Comparison of ENCODE assay signal across 14 mouse cellular contexts in the genomic region with DNA sequence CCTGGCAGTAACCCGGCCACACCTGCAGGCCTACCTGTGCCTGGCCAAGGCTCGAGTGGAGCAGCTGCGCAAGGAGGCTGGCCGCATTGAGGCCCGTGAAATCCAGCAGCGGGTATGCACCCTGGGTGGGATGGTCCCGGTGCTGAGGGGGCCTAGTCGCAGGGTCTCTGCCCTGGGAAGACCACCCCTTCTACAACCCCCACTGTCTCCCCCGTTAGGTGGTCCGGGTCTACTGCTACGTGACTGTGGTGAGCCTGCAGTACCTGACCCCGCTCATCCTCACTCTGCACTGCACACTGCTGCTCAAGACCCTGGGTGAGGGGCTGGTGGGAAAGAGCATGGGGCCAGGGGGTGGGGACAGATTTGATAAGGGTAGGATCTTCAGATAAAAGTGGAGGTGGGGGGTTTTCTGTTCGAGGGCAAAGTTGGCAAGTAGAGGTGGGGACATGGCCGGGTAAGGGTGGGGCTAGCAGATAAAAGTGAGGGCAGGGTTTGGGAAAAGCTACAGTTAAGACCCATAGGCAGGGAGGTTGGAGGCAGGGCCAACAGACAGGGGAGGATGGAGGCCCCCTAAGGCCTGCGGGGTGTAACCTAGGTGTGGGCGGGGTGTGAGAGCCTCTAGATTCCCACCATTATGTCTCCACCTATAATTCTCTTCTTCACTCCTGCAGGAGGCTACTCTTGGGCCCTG. TPM values are rescaled to one million over a fixed set of nuclear protein-coding genes. Genes with fewer than 3 reads are reported as not detected.
A peak's percentile ranks its signal among the peaks of the same experiment; 100 is the strongest.
DNase-seq lines count a peak whose midpoint lies in the region; ATAC-seq lines count a peak whose summit lies in the region.
"Had no signal": no experiment of that assay in that cellular context is flagged by ENCODE, and none has a peak within 500 bp of the region (broad histone marks: within the 10 kb centered on the region; RNA-seq: fewer than 3 reads in every experiment).

No protein-coding gene starts in this region.

- no peak overlapping the region for H3K4me3 ChIP-seq in forebrain, embryonic 10.5 days
- H3K4me3 ChIP-seq in forebrain, embryonic 12.5 days (replicated peaks), result no peak overlapping the region
- no peak overlapping the region for H3K4me3 ChIP-seq in neural tube, embryonic 11.5 days (ENCODE audit: low read depth, low read length)
- no peak overlapping the region for H3K4me3 ChIP-seq in limb, embryonic 15.5 days
- no peak overlapping the region for H3K4me3 ChIP-seq in stomach, embryonic 16.5 days (replicated peaks; ENCODE audit: low read length)
- H3K4me3 ChIP-seq: embryonic facial prominence, embryonic 12.5 days; left cerebral cortex, adult 2 months had no signal

- ATAC-seq in forebrain, embryonic 12.5 days (ENCODE audit: low FRiP score), result no peak
- 0 out of 2 replicates have a peak, but pooled peaks have one; percentile 27 for ATAC-seq in neural tube, embryonic 11.5 days (ENCODE audit: insufficient read depth, low FRiP score, low TSS enrichment)
- 0 out of 2 replicates have a peak, but pooled peaks have one; percentile 22 for ATAC-seq in limb, embryonic 15.5 days (ENCODE audit: insufficient number of reproducible peaks, low FRiP score, low TSS enrichment, low read depth)
- 0 out of 2 replicates have a peak, but pooled peaks have one; percentile 26 for ATAC-seq in stomach, embryonic 16.5 days (ENCODE audit: insufficient read depth, low FRiP score)
- ATAC-seq: hindbrain, embryonic 16.5 days had no signal

- H3K27me3 ChIP-seq in forebrain, embryonic 10.5 days (ENCODE audit: poor library complexity, severe bottlenecking), result no peaks in the 10 kb centered on the region
- H3K27me3 ChIP-seq in forebrain, embryonic 12.5 days, result no peaks in the 10 kb centered on the region
- no peaks in the 10 kb centered on the region for H3K27me3 ChIP-seq in neural tube, embryonic 11.5 days (ENCODE audit: control insufficient read depth, insufficient read depth, low read length)
- H3K27me3 ChIP-seq in limb, embryonic 15.5 days, result no peaks in the 10 kb centered on the region
- H3K27me3 ChIP-seq in stomach, embryonic 16.5 days (ENCODE audit: control insufficient read depth, insufficient read depth, low read length), result no peaks in the 10 kb centered on the region
- H3K27me3 ChIP-seq: embryonic facial prominence, embryonic 12.5 days had no signal

- H3K4me1 ChIP-seq in forebrain, embryonic 10.5 days, result peaks cover 4% of the 10 kb centered on the region; the same call in 1 of the 2 replicates
- no peaks in the 10 kb centered on the region for H3K4me1 ChIP-seq in forebrain, embryonic 12.5 days
- no peaks in the 10 kb centered on the region for H3K4me1 ChIP-seq in neural tube, embryonic 11.5 days (ENCODE audit: control insufficient read depth, insufficient read depth, low read length)
- no peaks in the 10 kb centered on the region for H3K4me1 ChIP-seq in limb, embryonic 15.5 days
- 0 out of 2 replicates have a peak, but pooled peaks cover 8% of the 10 kb centered on the region for H3K4me1 ChIP-seq in stomach, embryonic 16.5 days (ENCODE audit: control insufficient read depth, insufficient read depth, low read length)
- H3K4me1 ChIP-seq: embryonic facial prominence, embryonic 12.5 days had no signal

- 84% methylated on average over 16 of the region's 16 CpGs for WGBS in forebrain, embryonic 10.5 days
- WGBS in forebrain, embryonic 12.5 days, result 90% methylated on average over 16 of the region's 16 CpGs
- 65% methylated on average over 16 of the region's 16 CpGs for WGBS in neural tube, embryonic 11.5 days
- WGBS in limb, embryonic 15.5 days, result 58% methylated on average over 16 of the region's 16 CpGs
- 62% methylated on average over 16 of the region's 16 CpGs for WGBS in stomach, embryonic 16.5 days

- no peak overlapping the region for H3K4me2 ChIP-seq in forebrain, embryonic 12.5 days
- no peak overlapping the region for H3K4me2 ChIP-seq in neural tube, embryonic 11.5 days (ENCODE audit: low read depth)
- H3K4me2 ChIP-seq in limb, embryonic 15.5 days, result no peak overlapping the region
- no peak overlapping the region for H3K4me2 ChIP-seq in stomach, embryonic 16.5 days (ENCODE audit: low read depth, low read length)
- H3K4me2 ChIP-seq: embryonic facial prominence, embryonic 12.5 days had no signal

- no peak overlapping the region for H3K9ac ChIP-seq in forebrain, embryonic 12.5 days
- H3K9ac ChIP-seq in neural tube, embryonic 11.5 days (ENCODE audit: low read length), result no peak overlapping the region
- no peak overlapping the region for H3K9ac ChIP-seq in limb, embryonic 15.5 days
- H3K9ac ChIP-seq in stomach, embryonic 16.5 days (ENCODE audit: low read length), result no peak overlapping the region
- H3K9ac ChIP-seq: embryonic facial prominence, embryonic 12.5 days had no signal

- no peaks in the 10 kb centered on the region for H3K9me3 ChIP-seq in forebrain, embryonic 10.5 days
- H3K9me3 ChIP-seq in forebrain, embryonic 12.5 days, result no peaks in the 10 kb centered on the region
- H3K9me3 ChIP-seq in neural tube, embryonic 11.5 days (ENCODE audit: control insufficient read depth, low read length), result no peaks in the 10 kb centered on the region
- H3K9me3 ChIP-seq in limb, embryonic 15.5 days, result no peaks in the 10 kb centered on the region
- H3K9me3 ChIP-seq in stomach, embryonic 16.5 days (replicated peaks; ENCODE audit: control insufficient read depth, low read length), result no peaks in the 10 kb centered on the region
- H3K9me3 ChIP-seq: embryonic facial prominence, embryonic 12.5 days had no signal

- DNase-seq in forebrain, embryonic 10.5 days (ENCODE audit: extremely low spot score, low spot score), result no peak
- DNase-seq in neural tube, embryonic 11.5 days (ENCODE audit: low spot score), result no peak
- DNase-seq in neural tube, embryonic 10.5 days (ENCODE audit: extremely low spot score, low spot score), result no peak
- no peak for DNase-seq in testis, postnatal 10 days (ENCODE audit: low spot score)
- DNase-seq in ovary, adult 18-20 months (ENCODE audit: low spot score), result no peak
- DNase-seq: cerebellum, adult 9-10 months; kidney, postnatal 4 days; thymus, adult 18-20 months had no signal

- H3K36me3 ChIP-seq in forebrain, embryonic 10.5 days (replicated peaks), result peaks cover 70% of the 10 kb centered on the region
- H3K36me3 ChIP-seq in forebrain, embryonic 12.5 days (replicated peaks), result peaks cover 50% of the 10 kb centered on the region
- H3K36me3 ChIP-seq in neural tube, embryonic 11.5 days (ENCODE audit: control insufficient read depth, insufficient read depth, low read length), result peaks cover 8% of the 10 kb centered on the region
- H3K36me3 ChIP-seq in limb, embryonic 15.5 days, result peaks cover 51% of the 10 kb centered on the region
- peaks cover 12% of the 10 kb centered on the region; the same call in 1 of the 2 replicates for H3K36me3 ChIP-seq in stomach, embryonic 16.5 days (ENCODE audit: control insufficient read depth, insufficient read depth, low read length)

- 0 out of 2 replicates have a peak overlapping the region, but pooled peaks have one; percentile 20 for H3K27ac ChIP-seq in forebrain, embryonic 10.5 days
- no peak overlapping the region for H3K27ac ChIP-seq in forebrain, embryonic 12.5 days
- no peak overlapping the region for H3K27ac ChIP-seq in neural tube, embryonic 11.5 days (ENCODE audit: low read depth, low read length)
- H3K27ac ChIP-seq in limb, embryonic 15.5 days, result no peak overlapping the region
- H3K27ac ChIP-seq in stomach, embryonic 16.5 days (ENCODE audit: low read length), result no peak overlapping the region
- H3K27ac ChIP-seq: embryonic facial prominence, embryonic 12.5 days; left cerebral cortex, adult 2 months had no signal

RNA-seq across cellular contexts. Expression of a gene that starts 9.2 kb away (rescaled TPM):
- polyA plus RNA-seq in forebrain, embryonic 10.5 days (2016; fragmentation: Nextera tagmentation; extraction: Ambion mirVana), result 68.8 and 70.2 TPM in 2 replicates
- 48.7 and 53.8 TPM in 2 replicates for polyA plus RNA-seq in forebrain, embryonic 12.5 days (2016; fragmentation: Nextera tagmentation; extraction: Ambion mirVana)
- 36.4 and 36.8 TPM in 2 replicates for polyA plus RNA-seq in neural tube, embryonic 11.5 days (2014; fragmentation: Nextera tagmentation; extraction: Ambion mirVana)
- 64.9 and 74.3 TPM in 2 replicates for polyA plus RNA-seq in limb, embryonic 15.5 days (2015; fragmentation: Nextera tagmentation; extraction: Ambion mirVana)
- 64.2 and 64.8 TPM in 2 replicates for polyA plus RNA-seq in stomach, embryonic 16.5 days (2015; fragmentation: Nextera tagmentation; extraction: Ambion mirVana)

RNA-seq across cellular contexts. Expression of a gene that starts 30.7 kb away (rescaled TPM):
- polyA plus RNA-seq in forebrain, embryonic 10.5 days (2016; fragmentation: Nextera tagmentation; extraction: Ambion mirVana), result 2.2 and 2.6 TPM in 2 replicates
- 3.4 and 3.6 TPM in 2 replicates for polyA plus RNA-seq in forebrain, embryonic 12.5 days (2016; fragmentation: Nextera tagmentation; extraction: Ambion mirVana)
- 2.4 TPM in 2 replicates for polyA plus RNA-seq in neural tube, embryonic 11.5 days (2014; fragmentation: Nextera tagmentation; extraction: Ambion mirVana)
- 5.7 and 5.8 TPM in 2 replicates for polyA plus RNA-seq in limb, embryonic 15.5 days (2015; fragmentation: Nextera tagmentation; extraction: Ambion mirVana)
- 5.1 and 6.1 TPM in 2 replicates for polyA plus RNA-seq in stomach, embryonic 16.5 days (2015; fragmentation: Nextera tagmentation; extraction: Ambion mirVana)

RNA-seq across cellular contexts. Expression of a gene that starts 41.8 kb away (rescaled TPM):
- polyA plus RNA-seq in forebrain, embryonic 10.5 days (2016; fragmentation: Nextera tagmentation; extraction: Ambion mirVana), result 0.71 and 0.74 TPM in 2 replicates
- 1.6 and 2.5 TPM in 2 replicates for polyA plus RNA-seq in forebrain, embryonic 12.5 days (2016; fragmentation: Nextera tagmentation; extraction: Ambion mirVana)
- polyA plus RNA-seq in neural tube, embryonic 11.5 days (2014; fragmentation: Nextera tagmentation; extraction: Ambion mirVana), result 0.39 and 0.58 TPM in 2 replicates
- polyA plus RNA-seq in limb, embryonic 15.5 days (2015; fragmentation: Nextera tagmentation; extraction: Ambion mirVana), result 0.19 and 0.48 TPM in 2 replicates
- polyA plus RNA-seq in stomach, embryonic 16.5 days (2015; fragmentation: Nextera tagmentation; extraction: Ambion mirVana), result 0.25 TPM in 2 replicates

RNA-seq across cellular contexts. Expression of a gene that starts 42.1 kb away (rescaled TPM):
- polyA plus RNA-seq in forebrain, embryonic 10.5 days (2016; fragmentation: Nextera tagmentation; extraction: Ambion mirVana), result 38.5 and 41.6 TPM in 2 replicates
- polyA plus RNA-seq in forebrain, embryonic 12.5 days (2016; fragmentation: Nextera tagmentation; extraction: Ambion mirVana), result 35.0 and 36.1 TPM in 2 replicates
- 52.1 and 52.2 TPM in 2 replicates for polyA plus RNA-seq in neural tube, embryonic 11.5 days (2014; fragmentation: Nextera tagmentation; extraction: Ambion mirVana)
- polyA plus RNA-seq in limb, embryonic 15.5 days (2015; fragmentation: Nextera tagmentation; extraction: Ambion mirVana), result 54.1 and 55.2 TPM in 2 replicates
- 38.0 and 42.8 TPM in 2 replicates for polyA plus RNA-seq in stomach, embryonic 16.5 days (2015; fragmentation: Nextera tagmentation; extraction: Ambion mirVana)

RNA-seq across cellular contexts. Expression of a gene that starts 42.4 kb away (rescaled TPM):
- polyA plus RNA-seq in forebrain, embryonic 10.5 days (2016; fragmentation: Nextera tagmentation; extraction: Ambion mirVana), result 17.1 and 19.2 TPM in 2 replicates
- 14.3 and 16.7 TPM in 2 replicates for polyA plus RNA-seq in forebrain, embryonic 12.5 days (2016; fragmentation: Nextera tagmentation; extraction: Ambion mirVana)
- 13.0 and 13.3 TPM in 2 replicates for polyA plus RNA-seq in neural tube, embryonic 11.5 days (2014; fragmentation: Nextera tagmentation; extraction: Ambion mirVana)
- polyA plus RNA-seq in limb, embryonic 15.5 days (2015; fragmentation: Nextera tagmentation; extraction: Ambion mirVana), result 20.2 and 20.9 TPM in 2 replicates
- 14.5 and 17.1 TPM in 2 replicates for polyA plus RNA-seq in stomach, embryonic 16.5 days (2015; fragmentation: Nextera tagmentation; extraction: Ambion mirVana)
